Mouse (Mus musculus): ENCODE results near the gene Icam2.

DNA sequence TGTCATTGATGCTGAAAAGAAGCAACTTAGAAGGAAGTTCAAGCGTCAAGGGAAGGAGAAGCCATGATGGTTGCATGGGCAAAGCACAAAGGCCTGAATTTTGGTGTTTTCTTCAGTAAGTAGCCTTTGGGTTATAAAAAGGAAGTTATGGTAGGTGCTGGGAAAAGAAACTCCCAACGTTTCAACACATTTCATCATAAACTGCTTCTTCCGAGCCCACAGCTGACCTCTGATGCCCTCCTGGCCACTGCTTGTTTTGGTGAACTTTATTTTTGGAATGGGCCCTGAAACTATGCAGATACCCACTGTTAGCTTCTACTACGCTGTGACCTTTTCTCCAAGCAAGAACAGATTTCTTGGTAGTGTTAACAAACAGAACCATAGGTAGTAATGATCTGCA, 41.8 kb upstream of the Icam2 start:
- TF ChIP-seq POLR2A (IDR thresholded peaks at IDR 0.05; ENCODE audit: low read depth, low read length) (no peak), CTCF (IDR thresholded peaks at IDR 0.05; ENCODE audit: extremely low read depth, insufficient read depth, insufficient read length, insufficient replicate concordance) (no peak)
